Mouse (Mus musculus) olfactory bulb, adult 2 months (tissue): ENCODE results near the gene Ank3. TPM values are rescaled to one million over a fixed set of nuclear protein-coding genes. Genes with fewer than 3 reads are reported as not detected.

Source experiments
- H3K27ac ChIP-seq: fragments of 200-500 bp; 2 replicates; pipeline ENCODE4 v1.5.1; 2012; ENCODE audit warnings: low read depth, low read length; ENCODE audit not compliant: insufficient read depth
- H3K4me1 ChIP-seq: fragments of 200-500 bp; 2 replicates; pipeline ENCODE4 v1.6.1; 2012; ENCODE audit warnings: low read length; ENCODE audit not compliant: control insufficient read depth, insufficient read depth
- H3K4me3 ChIP-seq: fragments of 200-500 bp; 2 replicates; pipeline ENCODE4 v1.5.1; 2012; ENCODE audit warnings: mild to moderate bottlenecking, low read depth, low read length, moderate library complexity; ENCODE audit not compliant: insufficient read depth
- CTCF ChIP-seq: fragments of 200-500 bp; IDR thresholded peaks from 2 replicates; pipeline ENCODE4 v1.5.1; 2012; ENCODE audit warnings: low read depth, mild to moderate bottlenecking, low read length, moderate library complexity; ENCODE audit not compliant: insufficient read depth
- POLR2A ChIP-seq: fragments of 200-500 bp; IDR thresholded peaks from 2 replicates; pipeline ENCODE4 v1.6.1; 2012; ENCODE audit warnings: mild to moderate bottlenecking, low read depth, low read length, moderate library complexity; ENCODE audit not compliant: insufficient read depth
- WGBS: fragments of 180-500 bp; shearing (Covaris S2); methylation state at CpG from one replicate; pipeline ENCODE4 v1.1.7; 2018; 5-methylcytosine and 5-hydroxymethylcytosine counted together
- polyA plus RNA-seq: library from polyadenylated mRNA; stranded (reverse); fragments of >200 nt; gene quantifications from 2 replicates; pipeline ENCODE4 v1.2.4, GENCODE M21; 2012; ENCODE audit warnings: low replicate concordance; ENCODE audit not compliant: missing spikeins, insufficient read depth, insufficient read length

Ank3 gene
- polyA plus RNA-seq, 1 experiment: 212 TPM

GRCm38 (mm10) chr10:69962976-69963375 lies 564.4 kb downstream of the Ank3 start:
- no peaks in the 10 kb centered on the region; the same call in 1 of the 2 replicates for H3K4me1 ChIP-seq
- no peak overlapping the region for H3K27ac ChIP-seq
- no peak overlapping the region for H3K4me3 ChIP-seq
- TF ChIP-seq CTCF: no peak
- no peak for TF ChIP-seq POLR2A
- 46% methylated on average over 7 of the region's 7 CpGs for WGBS

- no peak for TF ChIP-seq POLR2A
- TF ChIP-seq CTCF: no peak
- H3K4me1 ChIP-seq: no peaks in the 10 kb centered on the region; the same call in 1 of the 2 replicates
- no peak overlapping the region for H3K27ac ChIP-seq
- WGBS: 2% methylated on average over 5 of the region's 5 CpGs
- H3K4me3 ChIP-seq: no peak overlapping the region
These were observed 566.0 kb downstream of the Ank3 start for GRCm38 (mm10) chr10:69964611-69965010.

GRCm38 (mm10) chr10:69965085-69965484 lies 566.5 kb downstream of the Ank3 start:
- Histone ChIP-seq H3K4me1 (no peaks in the 10 kb centered on the region; the same call in 1 of the 2 replicates), H3K4me3 (no peak overlapping the region), H3K27ac (no peak overlapping the region)
- TF ChIP-seq POLR2A: no peak
- WGBS: 80% methylated on average over 6 of the region's 6 CpGs

GRCm38 (mm10) chr10:69967994-69968393 lies 569.4 kb downstream of the Ank3 start:
- H3K4me3 ChIP-seq: no peak overlapping the region
- TF ChIP-seq POLR2A (no peak), CTCF (no peak)
- WGBS: 82% methylated on average over 4 of the region's 4 CpGs
- H3K4me1 ChIP-seq: no peaks in the 10 kb centered on the region
- no peak overlapping the region for H3K27ac ChIP-seq

- Histone ChIP-seq H3K4me3 (no peak overlapping the region), H3K4me1 (0 out of 2 replicates have a peak, but pooled peaks cover 3% of the 10 kb centered on the region), H3K27ac (no peak overlapping the region)
- TF ChIP-seq POLR2A: no peak
- no peak for TF ChIP-seq CTCF
- 97% methylated on average over 2 of the region's 2 CpGs for WGBS
These were observed 581.1 kb downstream of the Ank3 start for GRCm38 (mm10) chr10:69979636-69980035.

- WGBS: 76% methylated on average over 21 of the region's 21 CpGs
- TF ChIP-seq POLR2A: no peak
- TF ChIP-seq CTCF: no peak
- no peak overlapping the region for H3K4me3 ChIP-seq
- H3K27ac ChIP-seq: no peak overlapping the region
- 0 out of 2 replicates have a peak, but pooled peaks cover 3% of the 10 kb centered on the region for H3K4me1 ChIP-seq
These were observed 583.0 kb downstream of the Ank3 start for GRCm38 (mm10) chr10:69981386-69982097.

- TF ChIP-seq POLR2A (no peak), CTCF (no peak)
- WGBS: 89% methylated on average over 4 of the region's 4 CpGs
- H3K4me3 ChIP-seq: no peak overlapping the region
- no peak overlapping the region for H3K27ac ChIP-seq
- H3K4me1 ChIP-seq: 0 out of 2 replicates have a peak, but pooled peaks cover 3% of the 10 kb centered on the region
These were observed 584.1 kb downstream of the Ank3 start for GRCm38 (mm10) chr10:69982701-69983100.

- Histone ChIP-seq H3K4me3 (no peak overlapping the region), H3K27ac (no peak overlapping the region), H3K4me1 (no peaks in the 10 kb centered on the region)
- WGBS: 96% methylated on average over 11 of the region's 11 CpGs
- TF ChIP-seq CTCF: no peak
- no peak for TF ChIP-seq POLR2A
These were observed 588.9 kb downstream of the Ank3 start for GRCm38 (mm10) chr10:69987496-69987895.

- H3K4me1 ChIP-seq: no peaks in the 10 kb centered on the region
- 82% methylated on average over 8 of the region's 8 CpGs for WGBS
- TF ChIP-seq POLR2A (no peak), CTCF (no peak)
- H3K27ac ChIP-seq: no peak overlapping the region
- no peak overlapping the region for H3K4me3 ChIP-seq
These were observed 598.5 kb downstream of the Ank3 start for GRCm38 (mm10) chr10:69997082-69997481.

GRCm38 (mm10) chr10:70004058-70004457 lies 605.5 kb downstream of the Ank3 start:
- TF ChIP-seq CTCF: no peak
- no peak for TF ChIP-seq POLR2A
- Histone ChIP-seq H3K4me1 (0 out of 2 replicates have a peak, but pooled peaks cover 4% of the 10 kb centered on the region), H3K4me3 (no peak overlapping the region), H3K27ac (no peak overlapping the region)
- WGBS: 89% methylated on average over 5 of the region's 5 CpGs
